Mouse (Mus musculus): Measurements from ENCODE around the gene Prss28.

Gene Prss28

GRCm38 (mm10) chr17:25341490-25341889 is 33.0 kb downstream of the Prss28 start:
- no peak for DNase-seq (ENCODE audit: low spot score)

DNA sequence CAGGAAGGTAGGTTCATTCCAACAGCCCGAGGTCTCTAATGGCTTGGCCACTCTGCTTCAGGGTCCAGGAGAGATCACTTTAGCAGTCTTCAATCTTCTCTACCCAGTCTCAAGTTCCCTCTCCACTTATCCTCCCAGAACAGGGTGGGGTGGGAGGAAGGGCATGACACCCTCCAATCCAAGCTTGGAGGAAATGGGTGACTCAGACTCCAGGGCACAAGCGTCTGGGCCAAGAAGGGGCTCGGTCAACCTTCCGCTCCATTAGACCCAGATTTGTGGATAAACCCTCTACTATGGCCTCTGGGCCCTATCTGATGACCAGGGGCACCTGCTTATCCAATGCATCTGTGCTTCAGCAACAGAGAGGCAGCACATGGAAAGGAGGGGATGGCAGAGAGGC is 37.0 kb downstream of the Prss28 start, which contains the start of gene Tpsab1:
Gene Tpsab1 (minus strand): TSS at position 101 of the 400 bp plus-strand sequence.
- no peak for DNase-seq (ENCODE audit: low spot score)

DNA sequence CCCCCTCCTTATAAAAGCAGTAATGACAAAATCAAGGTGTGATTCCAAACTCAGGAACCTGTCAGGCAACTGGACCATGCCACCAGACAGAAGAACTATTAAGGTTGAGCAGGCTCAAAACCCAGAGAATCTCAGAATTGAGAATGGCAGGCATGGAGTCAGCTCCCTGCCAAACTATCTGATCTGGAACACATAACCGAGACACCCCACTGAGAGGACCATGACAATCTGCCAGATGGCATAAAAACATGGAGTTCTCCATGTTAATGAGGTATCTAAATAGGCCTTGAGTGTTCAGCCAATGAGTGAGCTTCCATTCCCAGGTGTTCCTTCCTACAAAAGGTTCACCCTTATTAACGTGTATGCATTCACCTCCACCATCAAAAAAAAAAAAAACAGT is 52.8 kb downstream of the Prss28 start:
- DNase-seq (ENCODE audit: low spot score) = no peak

Measured in c-Kit-positive CD71-positive TER-119-positive erythroid progenitor cells, embryonic 14.5 days (primary cell).